Mouse (Mus musculus): ENCODE measurements around the gene Egfl8.

The Egfl8 gene

DNA sequence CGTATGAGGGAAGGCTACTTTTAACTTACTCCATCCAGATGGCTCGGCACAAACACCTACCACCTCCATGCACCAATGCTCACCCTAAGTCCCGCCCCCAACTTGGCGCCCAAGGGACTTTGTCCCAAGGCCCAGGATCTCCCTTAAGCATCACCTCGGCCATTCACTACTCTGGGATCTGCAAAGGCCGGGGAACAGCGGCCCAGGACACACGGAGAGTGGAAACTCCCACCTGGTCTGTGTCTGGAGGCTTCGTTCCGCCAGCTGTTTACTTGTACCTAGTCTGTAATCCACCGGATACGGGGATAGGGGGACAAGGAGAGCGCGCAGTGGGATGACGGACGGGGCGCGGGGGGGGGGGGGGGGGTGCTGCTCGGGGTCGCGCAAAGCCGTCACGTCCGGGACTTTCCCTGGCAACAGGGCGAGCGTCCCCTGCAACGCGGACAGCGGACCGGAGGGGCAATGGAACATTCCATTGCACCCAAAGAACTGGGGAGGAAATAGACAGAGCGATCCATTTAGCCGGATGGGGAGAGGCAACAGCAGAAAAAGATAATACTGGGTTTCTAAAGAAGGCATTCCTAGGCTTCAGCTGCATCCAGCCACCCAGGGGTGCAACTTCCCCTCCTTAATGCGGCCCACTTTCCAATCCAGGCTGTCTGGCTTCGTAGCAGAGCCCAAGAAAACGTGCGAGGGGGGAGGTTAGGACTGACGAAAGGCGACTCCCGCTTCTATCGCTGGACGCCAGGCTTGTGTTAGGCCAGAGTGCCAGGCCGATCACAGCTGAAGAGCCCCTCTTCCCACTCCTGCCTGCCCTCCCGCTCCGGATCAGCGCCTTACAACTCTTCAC is 11.5 kb upstream of the Egfl8 start:
- DNase-seq = peak; percentile 99

- DNase-seq = peak; percentile 96
Measured at GRCm38 (mm10) chr17:34626773-34627092, 11.0 kb upstream of the Egfl8 start.

GRCm38 (mm10) chr17:34626062-34626772 is 10.4 kb upstream of the Egfl8 start:
- DNase-seq = no peak

DNA sequence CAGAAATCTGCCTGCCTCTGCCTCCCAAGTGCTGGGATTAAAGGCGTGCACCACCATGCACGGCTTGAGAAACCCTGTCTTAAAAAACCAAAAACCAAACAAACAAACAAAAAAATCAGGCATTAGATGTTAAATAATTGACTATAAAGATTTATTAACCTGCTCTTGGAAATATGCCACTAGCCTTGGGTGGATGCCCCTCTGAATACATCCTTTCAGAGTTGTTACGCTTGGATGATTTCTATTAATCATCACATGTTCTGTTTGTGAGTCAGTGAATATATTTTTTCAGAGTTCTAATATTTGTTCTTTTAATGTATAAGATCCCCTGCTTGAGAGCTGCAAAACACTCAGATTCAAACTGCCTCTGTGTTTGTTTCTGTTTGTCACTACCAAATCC is 9.2 kb upstream of the Egfl8 start:
- no peak for DNase-seq

- DNase-seq = no peak
Measured at GRCm38 (mm10) chr17:34623161-34623560, 7.4 kb upstream of the Egfl8 start.

DNA sequence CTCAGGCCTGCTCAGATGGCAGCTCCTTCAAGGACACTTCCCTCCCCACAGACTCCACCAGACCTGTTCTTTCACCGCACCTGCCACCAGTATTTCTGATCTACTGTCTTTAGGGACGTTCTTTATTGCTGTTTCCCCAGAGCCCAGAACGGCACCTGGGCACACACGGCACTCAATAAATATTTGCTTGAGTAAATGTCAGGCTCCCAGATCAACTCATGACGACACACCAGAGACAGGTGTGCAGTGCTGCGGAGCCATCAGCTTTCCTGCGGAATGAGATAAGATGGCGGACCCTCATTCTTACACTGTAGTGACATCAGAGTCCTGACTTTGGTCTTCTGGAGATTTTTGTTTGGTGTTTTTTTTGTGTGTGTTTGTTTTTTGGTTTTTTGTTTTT is 5.2 kb upstream of the Egfl8 start:
- DNase-seq = no peak

DNA sequence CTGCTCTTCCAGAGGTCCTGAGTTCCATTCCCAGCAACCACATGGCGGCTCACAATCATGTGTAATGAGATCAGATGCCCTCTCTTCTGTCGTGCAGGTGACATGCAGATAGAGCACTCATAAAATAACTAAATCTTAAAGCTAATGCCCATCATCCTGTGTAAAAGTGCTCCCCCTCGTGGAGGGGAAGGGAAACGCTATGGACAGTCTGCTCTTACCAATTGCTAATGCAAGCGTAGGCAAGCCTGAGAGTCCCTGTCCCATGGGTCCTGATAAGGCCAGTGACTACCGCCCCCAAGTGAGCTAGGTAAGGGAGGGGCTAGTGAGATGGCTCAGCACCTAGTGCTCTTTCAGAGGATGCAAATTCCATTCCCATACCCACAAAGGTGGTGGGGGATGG is 3.2 kb upstream of the Egfl8 start:
- DNase-seq = no peak

GRCm38 (mm10) chr17:34613830-34614229 is 1.9 kb downstream of the Egfl8 start:
- DNase-seq = no peak

DNA sequence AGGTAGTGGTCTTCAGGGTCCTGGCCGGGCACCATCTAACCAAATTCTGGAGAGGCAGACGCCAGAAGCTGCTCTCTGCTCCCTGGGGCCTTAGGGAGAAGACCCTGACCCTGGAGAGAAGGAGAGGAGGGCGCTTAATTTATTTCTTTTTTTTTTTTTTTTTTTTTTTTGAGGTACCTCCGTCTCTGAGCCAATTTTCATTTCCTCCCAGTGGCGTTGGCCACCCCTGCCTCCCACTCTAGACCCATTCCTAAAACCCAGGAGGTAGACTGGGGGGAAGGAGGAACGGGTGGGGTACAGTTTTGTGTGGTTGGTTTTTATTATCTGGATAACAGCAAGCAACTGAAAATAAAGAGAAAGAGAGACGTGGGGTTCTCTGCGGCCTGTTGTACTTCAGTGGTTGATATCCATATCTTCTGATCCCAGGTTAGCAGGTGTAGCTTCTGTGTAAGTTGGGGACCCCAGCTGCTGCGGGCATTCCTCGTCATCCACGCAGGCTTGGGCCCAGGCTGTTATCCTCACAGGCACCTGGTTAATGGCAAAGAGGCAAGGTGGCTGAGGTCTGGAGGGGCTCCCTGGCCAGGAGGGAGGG is 2.6 kb downstream of the Egfl8 start:
- DNase-seq = no peak

GRCm38 (mm10) chr17:34611050-34611449 is 4.7 kb downstream of the Egfl8 start:
- DNase-seq = no peak

DNA sequence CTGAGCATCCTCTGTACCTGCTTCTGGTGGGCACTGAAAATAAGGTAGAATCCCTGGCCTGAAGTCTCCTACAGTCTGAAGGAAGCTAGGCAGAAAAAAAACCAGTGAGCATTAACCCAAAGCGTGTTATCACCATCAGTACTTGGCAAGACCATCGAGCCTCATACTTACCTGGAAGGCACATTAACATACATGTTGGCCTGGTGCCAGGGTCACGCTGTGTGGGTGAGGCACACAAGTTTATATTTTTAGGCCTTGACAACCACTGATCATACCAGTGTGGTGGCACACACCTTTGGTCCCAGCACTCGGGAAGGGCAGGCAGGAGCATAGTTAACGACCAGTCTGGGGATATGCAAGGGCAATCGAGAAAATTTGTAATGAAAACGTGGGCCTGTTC is 7.8 kb downstream of the Egfl8 start:
- DNase-seq = no peak

DNA sequence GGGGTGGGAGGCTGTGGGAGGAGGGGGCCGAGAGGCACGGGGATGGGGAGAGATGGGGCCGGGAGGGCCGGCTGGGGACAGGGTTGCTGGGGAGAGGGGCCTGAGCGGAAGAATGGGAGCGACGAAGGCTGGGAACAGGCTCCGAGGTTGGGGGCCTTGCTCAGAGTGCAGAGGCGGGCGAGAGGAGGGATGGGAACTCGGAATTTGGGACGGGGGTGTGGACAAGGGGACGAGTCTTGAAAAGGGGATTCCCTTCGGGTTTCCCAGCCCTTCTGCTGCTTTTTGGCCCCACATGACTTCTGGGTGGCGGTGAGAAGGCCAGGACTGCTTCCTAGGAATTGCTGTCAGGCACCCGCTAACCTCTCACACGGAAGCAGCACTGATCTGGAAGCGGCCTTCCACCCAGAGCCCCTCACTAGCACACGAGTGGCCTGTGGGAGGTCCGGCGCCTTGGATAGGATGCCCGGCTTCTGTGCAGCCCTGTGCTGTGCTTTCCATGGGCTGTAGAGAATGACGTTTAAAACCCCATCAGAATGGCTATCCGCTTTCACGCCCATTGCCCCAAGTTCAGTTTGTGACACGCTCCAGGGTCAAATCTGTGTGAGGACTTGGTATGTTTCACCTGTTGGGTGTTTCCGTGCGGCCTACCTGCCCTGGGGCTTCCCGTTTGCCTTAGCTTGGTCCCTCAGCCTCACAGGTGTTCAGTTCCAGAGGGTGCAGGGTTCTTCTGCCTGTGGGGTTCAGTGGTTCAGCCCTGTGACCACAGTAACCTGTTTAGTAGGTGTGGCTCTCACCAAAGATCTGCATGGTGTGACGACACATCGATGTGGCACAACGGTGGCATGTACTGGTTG is 9.4 kb downstream of the Egfl8 start:
- peak; percentile 95 for DNase-seq

DNA sequence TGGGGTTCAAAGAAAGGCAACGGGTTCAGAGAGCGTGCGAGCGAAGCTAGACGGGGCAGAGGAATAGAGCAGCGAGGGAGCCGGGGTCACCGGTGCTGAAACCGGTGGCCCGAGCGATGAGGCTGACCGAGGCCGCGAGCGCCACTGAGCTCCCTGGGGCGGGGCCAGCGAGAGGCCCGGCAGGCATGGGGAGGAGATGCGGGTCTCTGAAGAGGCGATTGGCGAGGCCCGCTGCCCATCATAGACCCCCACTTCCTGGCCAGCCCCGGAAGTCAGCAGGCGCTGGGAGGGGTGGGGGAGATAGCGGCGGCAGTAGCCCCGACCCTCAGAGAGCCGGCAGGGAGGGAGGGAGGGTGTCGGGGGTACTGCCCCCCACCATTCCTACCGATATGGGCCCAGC is 10.2 kb downstream of the Egfl8 start:
- DNase-seq = peak; percentile 100

- DNase-seq = peak; percentile 94
Measured at GRCm38 (mm10) chr17:34604511-34605237, 11.1 kb downstream of the Egfl8 start.

DNA sequence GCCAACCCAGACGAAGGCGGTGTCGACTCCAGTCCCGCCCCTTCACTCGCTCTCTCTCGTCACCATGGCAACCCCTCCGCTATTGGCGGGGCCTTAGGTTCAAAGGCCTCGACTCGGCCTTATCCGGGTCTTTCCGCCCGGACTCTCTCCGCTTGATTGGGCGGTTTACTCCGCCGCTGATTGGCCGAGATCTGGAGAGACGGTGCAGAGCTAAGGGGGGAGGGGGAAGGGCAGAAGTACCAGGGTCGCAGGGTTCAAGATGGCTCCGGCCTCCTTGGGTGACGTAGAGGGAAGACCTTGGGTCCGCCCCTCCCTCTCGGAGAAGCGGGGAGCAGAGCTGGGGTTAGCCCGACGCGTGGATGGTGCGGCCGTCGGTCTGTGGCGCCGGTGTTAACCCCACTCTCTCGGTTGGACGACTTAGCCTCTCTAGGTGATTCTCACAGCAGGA is 11.7 kb downstream of the Egfl8 start, which contains the start of gene Agpat1:
Gene Agpat1, plus strand, starts transcription at position 202 of the 448 bp plus-strand sequence.
- DNase-seq = peak; percentile 100

- DNase-seq = peak; percentile 100
Measured at GRCm38 (mm10) chr17:34603375-34604060, 12.3 kb downstream of the Egfl8 start, which contains the start of gene Rnf5. Rnf5 (minus strand) TSS chr17:34603690.

DNA sequence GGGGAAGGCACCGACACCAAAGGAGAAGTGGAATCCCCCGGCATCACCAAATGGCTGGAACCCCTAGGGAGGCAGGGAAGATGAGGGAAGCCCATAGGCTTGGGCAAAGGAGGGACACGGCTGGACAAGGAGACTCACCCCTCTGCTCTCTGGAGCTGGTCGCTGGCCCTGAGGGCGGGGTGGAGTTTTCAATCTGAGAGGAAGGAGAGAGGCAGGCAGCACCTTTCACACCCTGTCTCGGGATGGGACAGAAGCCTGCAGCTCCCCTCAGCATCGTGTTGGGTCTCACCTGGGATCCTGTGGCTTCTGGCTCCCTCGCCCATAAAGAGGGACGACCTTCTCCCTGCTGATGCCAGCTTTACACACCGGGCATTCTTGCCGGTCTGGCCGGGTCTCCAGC is 14.0 kb downstream of the Egfl8 start:
- DNase-seq = no peak

GRCm38 (mm10) chr17:34599891-34600290 is 15.9 kb downstream of the Egfl8 start:
- DNase-seq = no peak

DNA sequence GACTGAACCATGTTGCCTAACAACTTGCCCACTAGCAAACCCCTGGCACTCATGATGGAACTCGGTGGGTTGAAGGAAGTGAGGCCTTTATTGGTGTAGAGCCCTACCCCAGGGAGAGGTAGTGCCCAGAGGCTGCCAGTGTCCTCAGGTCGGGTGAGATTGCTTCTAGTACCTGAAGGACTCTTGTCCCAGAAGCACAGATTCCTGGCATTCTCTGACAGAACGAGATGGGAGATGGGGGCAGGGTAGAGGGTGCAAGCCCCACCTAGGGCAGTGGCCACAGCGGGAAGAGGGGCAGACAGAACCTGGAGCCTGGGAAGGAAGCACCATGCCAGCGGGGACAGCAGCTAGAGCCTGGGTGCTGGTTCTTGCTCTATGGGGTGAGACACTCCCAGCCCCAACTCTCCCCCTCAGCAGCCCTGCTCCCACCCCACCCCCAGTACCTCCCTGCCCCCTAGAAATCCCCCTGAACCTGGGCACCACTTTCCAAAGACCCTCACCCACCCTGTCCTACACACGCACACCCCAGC is 18.1 kb downstream of the Egfl8 start, which contains the start of gene Ager:
Gene Ager, plus strand, starts transcription at position 297 of the 530 bp plus-strand sequence.
- no peak for DNase-seq

GRCm38 (mm10) chr17:34596098-34596497 is 19.7 kb downstream of the Egfl8 start:
- no peak for DNase-seq
